Mouse (Mus musculus) lung, adult 2 months (tissue): ENCODE data around the gene Aldh3b3.

Experiments used
- CTCF ChIP-seq: fragments of 200-500 bp; IDR thresholded peaks from 2 replicates; pipeline ENCODE4 v1.5.1; 2011; ENCODE audit warnings: mild to moderate bottlenecking, low read length, control low read depth; ENCODE audit not compliant: insufficient read depth
- POLR2A ChIP-seq: fragments of 200-500 bp; IDR thresholded peaks from 2 replicates; pipeline ENCODE4 v1.6.1; 2011; ENCODE audit warnings: low read depth, mild to moderate bottlenecking, control low read depth, low read length, borderline replicate concordance; ENCODE audit errors: extremely low read depth

DNA sequence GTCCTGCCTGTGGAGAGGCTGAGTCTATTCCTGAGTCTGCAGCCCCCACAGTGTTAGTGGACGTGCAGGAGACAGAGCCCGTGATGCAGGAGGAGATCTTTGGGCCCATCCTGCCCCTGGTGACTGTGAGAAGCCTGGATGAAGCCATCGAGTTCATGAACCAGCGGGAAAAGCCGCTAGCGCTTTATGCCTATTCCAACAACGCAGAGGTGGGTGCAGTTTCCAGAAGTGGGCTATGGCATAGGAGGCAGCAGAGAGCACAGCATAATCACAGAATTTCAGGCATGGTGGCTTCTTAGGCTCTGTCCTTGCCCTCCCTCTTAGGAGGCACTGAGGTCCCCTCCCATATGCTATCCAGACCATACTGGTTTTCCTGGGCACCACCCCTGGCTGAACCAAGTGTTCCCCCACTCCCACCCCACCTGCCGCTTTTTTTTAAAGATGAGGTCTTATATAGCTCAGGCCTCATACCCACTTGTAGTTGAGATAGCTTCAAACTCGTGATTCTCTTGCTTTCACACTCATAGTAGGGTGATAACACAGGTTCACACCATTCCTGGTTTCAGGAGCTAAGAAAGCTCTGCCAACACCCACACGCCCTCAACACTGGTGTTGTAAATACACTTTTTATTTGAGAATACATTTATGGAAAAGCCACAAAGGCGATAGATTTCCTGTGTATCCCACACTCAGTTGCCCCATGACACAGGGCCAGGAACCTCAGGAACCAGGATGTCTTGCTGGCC, 8.1 kb downstream of the Aldh3b3 start:
- TF ChIP-seq CTCF (no peak), POLR2A (no peak)
